Mouse (Mus musculus) brain, embryonic 18.5 days (tissue): ENCODE data around the gene Ddx51.

ENCODE experiments used
- DNase-seq: peaks from one replicate; pipeline ENCODE4 v3.0.0-alpha.2; 2012; ENCODE audit warnings: low read depth, low spot score

Gene Ddx51

GRCm38 (mm10) chr5:110659682-110660081 is 6.4 kb downstream of the Ddx51 start:
- no peak for DNase-seq

DNA sequence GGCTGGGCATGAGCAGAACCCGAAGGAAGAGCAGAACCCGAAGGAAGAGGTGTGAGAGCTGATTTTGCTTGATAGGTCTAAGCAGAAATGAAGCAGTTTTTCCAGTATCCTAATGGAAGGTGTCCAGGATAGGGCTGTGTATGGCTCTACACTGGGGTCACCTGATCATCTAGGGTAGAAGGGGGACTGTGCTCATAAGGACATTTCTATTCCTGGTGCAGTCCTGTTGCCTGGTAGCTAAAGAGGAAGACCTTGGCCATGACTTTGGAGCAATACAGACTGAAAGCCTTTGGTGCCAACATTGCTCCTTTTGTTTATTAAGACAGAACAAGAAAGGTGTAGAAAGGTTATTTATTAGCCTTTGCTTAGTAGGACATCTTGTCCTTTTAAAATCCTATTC is 10.8 kb downstream of the Ddx51 start:
- no peak for DNase-seq

DNA sequence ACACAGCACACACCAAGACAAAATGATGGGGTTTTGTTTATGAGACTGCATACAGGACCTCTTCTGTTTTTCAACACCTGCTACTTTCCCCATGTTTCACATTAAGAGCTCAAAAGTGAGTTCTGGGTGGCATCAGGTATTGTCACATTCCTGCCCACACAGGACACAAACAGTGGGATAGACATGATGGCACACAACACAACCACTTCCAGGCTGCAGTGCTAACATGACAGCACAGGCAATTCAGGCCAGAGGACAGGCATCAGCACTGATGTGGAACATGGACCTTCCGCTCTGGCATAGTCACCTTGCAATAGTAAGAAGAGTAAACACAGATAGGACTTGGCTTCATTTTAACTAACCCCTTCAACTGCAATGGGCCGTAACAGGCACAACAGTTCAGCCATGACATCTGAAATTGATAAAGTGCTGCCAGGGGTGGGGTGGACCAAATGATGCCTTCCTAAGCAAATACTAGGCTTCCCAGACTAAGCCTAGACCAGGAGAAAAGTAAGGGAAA is 11.6 kb downstream of the Ddx51 start:
- no peak for DNase-seq

DNA sequence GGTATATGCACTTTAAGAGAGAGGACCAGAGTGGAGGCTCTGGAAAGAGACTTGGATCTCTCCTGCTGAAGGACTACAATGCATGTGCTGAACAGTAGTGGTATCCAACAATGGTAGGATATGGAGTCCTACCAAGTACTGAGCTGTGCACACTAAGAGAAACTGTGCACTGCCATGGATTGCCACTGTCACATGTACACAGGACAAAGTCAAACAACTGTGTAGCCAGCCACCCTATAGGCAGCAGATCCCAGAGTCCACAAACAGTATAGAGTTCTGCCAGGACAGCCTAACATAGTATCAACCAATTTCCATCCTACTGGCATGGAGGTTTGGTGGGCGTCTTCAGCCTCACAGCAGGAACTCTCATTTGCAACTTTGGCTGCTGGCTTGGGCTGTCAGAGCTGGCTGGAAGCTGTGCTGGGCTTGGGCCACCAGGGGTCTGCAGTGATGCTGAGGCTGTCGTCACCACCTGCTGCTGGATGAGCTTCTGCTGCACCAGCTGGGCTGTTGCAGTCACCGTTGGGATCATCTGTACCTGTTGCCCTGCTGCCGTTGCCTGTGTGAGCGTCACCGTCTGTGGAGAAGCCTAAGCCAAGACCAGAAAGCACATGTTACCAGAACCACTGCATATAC is 12.4 kb downstream of the Ddx51 start:
- no peak for DNase-seq

GRCm38 (mm10) chr5:110682041-110682440 is 28.8 kb downstream of the Ddx51 start:
- DNase-seq, result no peak

DNA sequence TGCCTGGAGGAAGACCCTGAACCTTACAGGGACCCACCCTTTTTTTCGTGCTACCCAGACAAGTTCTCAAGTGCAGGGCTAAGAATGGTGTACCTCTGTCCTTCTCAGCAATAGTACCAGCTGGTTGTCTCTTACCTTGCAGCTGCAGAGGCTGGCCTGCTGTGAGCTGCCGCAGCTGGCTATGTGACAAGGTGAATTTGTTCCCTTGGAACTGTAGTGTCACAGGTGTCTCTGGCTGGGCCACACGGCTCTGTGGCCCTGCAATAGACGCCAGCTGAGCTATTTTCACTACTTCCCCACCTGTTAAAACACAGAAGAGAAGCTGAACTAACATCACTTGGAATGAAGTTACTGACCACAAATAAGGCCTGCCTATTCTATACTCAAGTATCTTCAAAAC is 45.4 kb downstream of the Ddx51 start:
- no peak for DNase-seq

DNA sequence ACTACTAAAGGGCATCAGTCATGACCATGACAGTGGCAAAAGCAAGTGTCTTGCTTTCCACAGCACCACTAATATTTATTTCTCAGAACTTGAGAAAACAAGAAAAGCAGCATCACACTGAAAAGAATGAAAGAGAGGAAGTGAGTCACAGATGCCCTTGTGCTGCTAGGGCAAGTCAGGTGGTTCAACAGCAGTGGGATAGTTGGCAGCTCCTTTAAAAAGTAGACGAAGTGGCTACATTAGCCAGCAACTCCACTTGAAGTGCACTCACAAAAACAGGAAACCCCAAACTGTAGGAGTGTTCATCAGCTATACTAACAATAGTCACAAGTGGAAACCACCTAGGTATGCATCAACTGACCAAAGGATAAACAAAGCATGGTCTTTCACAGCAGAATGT is 50.8 kb downstream of the Ddx51 start:
- DNase-seq, result no peak

- no peak for DNase-seq
These were observed 56.0 kb downstream of the Ddx51 start for GRCm38 (mm10) chr5:110709256-110709655.
